Mouse (Mus musculus) spleen, adult 2 months (tissue): ENCODE results near the gene Secisbp2l.

ENCODE experiments used
- CTCF ChIP-seq: fragments of 200-500 bp; IDR thresholded peaks from 2 replicates; pipeline ENCODE4 v1.5.1; 2011; ENCODE audit warnings: mild to moderate bottlenecking, inconsistent platforms; ENCODE audit not compliant: insufficient read depth, insufficient read length, insufficient replicate concordance; ENCODE audit errors: extremely low read depth
- POLR2A ChIP-seq: fragments of 200-500 bp; IDR thresholded peaks from 2 replicates; pipeline ENCODE4 v1.6.1; 2011; ENCODE audit warnings: low read depth, low read length, inconsistent platforms

DNA sequence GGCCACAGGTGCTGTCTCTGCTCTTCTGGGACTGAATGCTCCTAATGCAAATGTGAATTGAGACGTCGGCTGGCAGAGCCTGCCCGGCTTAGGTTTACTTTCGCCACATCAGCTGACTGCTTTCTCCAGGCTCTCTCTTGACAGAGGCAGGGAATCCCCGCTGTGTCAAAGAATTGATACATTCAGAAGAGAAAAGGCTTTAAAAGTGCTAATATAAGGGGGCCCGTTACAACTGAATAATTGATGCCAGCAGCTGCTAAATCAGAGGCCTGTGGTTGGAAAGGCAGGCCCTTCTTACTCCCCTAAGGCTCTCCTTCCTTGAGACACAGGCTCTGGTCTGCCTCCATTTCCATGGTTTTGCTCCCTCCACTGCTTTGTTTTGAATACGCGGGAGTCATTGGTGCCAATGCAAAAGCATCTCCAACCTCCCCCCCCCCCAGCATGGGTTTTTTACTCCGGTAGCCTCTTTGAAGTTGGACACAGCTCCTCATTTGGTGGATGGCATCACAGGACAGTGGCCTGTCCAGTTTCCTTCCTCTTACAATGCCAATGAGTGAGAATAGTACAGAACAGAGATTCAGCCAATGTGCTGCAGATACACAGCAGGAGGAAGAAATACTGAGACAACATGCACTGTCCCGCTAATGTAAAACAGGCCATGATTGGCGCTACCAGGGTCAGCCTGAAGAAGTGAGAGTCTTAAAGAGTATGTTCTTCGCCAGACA lies 77.6 kb downstream of the Secisbp2l start:
- TF ChIP-seq CTCF (no peak), POLR2A (no peak)
